Mouse (Mus musculus): ENCODE measurements around the gene Mgarp.

Gene Mgarp

DNA sequence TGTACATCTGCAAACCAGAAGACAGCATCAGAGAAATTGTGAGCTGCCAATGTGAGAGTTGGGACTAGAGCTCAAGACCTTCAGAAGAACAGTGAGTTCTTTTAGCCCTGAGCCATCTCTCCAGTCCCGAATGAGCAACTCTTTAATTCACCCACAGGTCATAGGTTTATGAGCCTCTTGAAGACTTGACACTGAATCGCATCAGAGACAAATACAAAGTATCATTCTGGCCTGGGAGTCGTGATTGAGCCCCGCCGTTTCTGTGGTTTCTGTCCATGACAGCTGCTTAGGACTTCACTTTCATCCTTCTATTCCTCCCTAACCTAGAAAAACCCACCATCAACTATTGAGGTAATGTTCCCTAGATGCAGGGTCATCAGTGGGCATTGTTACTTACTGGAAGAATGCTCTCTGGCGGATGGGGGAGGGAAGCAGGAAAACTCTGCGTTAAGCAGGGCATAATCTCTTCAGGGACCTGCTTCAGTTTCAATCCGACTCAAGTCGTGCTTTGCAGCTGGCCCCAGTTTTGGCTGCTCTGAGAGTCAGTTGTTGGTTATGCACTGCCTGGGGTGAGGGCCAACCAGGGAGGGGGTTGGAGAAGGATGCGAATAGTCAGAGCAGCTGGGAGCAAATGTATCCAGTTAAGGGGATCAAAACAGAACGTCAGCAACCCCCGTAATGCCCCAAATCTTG lies 10.0 kb downstream of the Mgarp start:
- CTCF ChIA-PET, result interaction anchor here in 2 of 4 experiments (0.6 to 0.9 kb wide), 2 partner anchors 152 to 280 kb away, joined by 3 to 4 read pairs; no protein-coding TSS in a partner anchor
- POLR2A ChIA-PET, result interaction anchor here in 2 of 4 experiments (0.6 to 1.6 kb wide), 5 partner anchors 10 to 178 kb away, joined by 3 to 5 read pairs (median 4); partner anchors contain the start of gene Mgarp (in 1 of the 2)

DNA sequence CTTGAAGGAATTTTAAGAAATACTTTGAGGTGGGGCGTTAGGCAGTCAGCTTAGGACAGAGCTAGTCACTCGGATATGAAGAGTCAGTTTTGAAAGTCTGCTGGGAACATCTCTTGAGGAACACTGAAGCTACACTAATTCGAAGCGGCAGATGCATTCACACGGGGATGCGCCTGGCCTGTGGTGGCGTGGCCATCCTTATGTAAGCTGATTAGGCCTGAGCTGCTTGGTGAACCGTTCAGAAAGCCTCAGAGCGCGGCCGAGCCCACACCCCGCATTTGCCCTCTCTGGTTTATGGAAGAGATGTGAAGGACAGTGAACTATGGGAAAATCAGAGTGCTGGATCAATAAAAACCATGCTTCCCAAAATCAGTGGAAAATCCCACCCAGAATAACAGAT lies 13.1 kb downstream of the Mgarp start:
- POLR2A ChIA-PET, result interaction anchor here in 3 of 4 experiments (0.8 to 1.8 kb wide), 9 partner anchors 9 to 33 kb away, joined by 3 to 7 read pairs (median 4); partner anchors contain the start of genes Mgarp (in 2 of the 3) and Ndufc1 (in 1 of the 3)
- CTCF ChIA-PET, result interaction anchor here in 2 of 4 experiments (0.7 to 1.7 kb wide), 3 partner anchors 9 to 94 kb away, joined by 3 to 4 read pairs (median 4); no protein-coding TSS in a partner anchor

DNA sequence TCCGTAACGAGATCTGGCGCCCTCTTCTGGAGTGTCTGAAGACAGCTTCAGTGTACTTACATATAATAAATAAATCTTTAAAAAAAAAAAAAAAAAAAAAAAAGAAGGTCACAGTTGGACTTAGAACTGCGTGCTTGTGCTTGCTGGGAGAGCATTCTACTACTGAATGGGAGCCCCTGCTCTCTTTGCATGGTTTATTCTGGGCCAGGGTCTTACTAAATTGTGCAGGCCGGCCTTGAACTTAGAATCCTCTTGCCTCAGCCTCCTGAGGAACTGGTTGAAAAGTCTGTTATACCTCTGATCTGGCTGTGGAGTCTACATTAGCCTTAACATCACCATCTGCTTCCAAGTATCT lies 15.9 kb downstream of the Mgarp start:
- CTCF ChIA-PET, result interaction anchor here in 1 of 4 experiments (0.6 to 1.7 kb wide), 7 partner anchors 9 to 1662 kb away, joined by 3 to 6 read pairs (median 3); no protein-coding TSS in a partner anchor

DNA sequence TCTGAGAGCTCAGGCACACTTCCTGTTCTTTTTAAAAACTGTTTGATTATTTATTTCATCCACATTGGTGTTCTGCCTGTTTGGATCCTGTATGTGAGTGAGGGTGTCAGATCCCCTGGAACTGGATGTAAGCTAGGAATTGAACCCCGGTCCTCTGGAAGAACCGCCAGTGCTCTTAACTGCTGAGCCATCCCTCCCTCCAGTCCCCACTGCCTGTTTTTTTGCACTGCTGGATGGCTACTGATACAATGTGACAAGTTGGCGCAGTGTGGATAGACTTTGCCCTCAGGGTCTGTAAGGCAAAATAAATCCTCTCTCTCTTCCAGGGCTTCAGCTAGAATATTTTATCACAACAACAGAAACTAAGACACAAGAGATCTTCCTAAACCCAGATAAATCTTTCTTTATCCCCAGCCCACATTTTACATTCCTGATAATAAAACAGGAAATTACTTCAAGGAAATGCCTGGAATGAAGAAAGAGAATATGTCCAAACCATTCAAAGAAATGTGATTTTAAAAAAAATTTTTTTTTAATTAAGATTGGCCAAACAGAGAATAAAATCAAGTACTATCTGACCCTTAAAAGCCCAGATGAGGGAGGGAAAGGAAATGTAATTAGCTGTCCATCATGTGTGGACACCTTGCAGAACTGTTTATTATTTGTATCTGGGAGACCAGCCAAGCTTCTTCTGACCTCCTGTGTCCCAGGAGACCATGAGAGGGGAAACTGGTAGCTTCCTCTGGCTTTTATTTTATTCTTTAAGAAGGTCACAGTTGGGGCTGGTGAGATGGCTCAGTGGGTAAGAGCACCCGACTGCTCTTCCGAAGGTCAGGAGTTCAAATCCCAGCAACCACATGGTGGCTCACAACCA lies 16.5 kb downstream of the Mgarp start:
- ChIA-PET CTCF (interaction anchor here in 1 of 4 experiments (0.6 to 1.7 kb wide), 9 partner anchors 9 to 1662 kb away, joined by 3 to 6 read pairs (median 3); partner anchors contain the start of gene Mgarp), POLR2A (interaction anchor here in 2 of 4 experiments (0.6 to 1.8 kb wide), 6 partner anchors 18 to 43 kb away, joined by 3 to 4 read pairs (median 4); no protein-coding TSS in a partner anchor)

More for the DNA sequence above, 15.9 kb downstream of the Mgarp start:
- POLR2A ChIA-PET, result interaction anchor here in 2 of 4 experiments (0.6 to 1.8 kb wide), 6 partner anchors 19 to 42 kb away, joined by 3 to 4 read pairs (median 4); no protein-coding TSS in a partner anchor

DNA sequence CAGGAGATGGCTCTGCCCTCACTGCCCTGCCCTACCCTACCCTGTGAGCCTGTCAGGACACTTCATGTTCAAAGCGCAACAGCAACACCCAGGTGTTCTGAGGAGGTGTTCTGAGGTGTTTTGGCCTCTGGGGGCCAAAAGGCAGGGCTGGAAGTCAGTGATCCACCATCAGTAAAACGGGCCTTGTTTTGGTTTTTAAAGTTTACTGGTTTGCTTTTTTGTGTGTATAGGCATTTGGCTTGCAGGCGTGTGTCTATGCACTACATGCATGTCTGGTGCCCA lies 17.9 kb downstream of the Mgarp start:
- POLR2A ChIA-PET, result no interaction called here
- CTCF ChIA-PET, result no interaction called here

DNA sequence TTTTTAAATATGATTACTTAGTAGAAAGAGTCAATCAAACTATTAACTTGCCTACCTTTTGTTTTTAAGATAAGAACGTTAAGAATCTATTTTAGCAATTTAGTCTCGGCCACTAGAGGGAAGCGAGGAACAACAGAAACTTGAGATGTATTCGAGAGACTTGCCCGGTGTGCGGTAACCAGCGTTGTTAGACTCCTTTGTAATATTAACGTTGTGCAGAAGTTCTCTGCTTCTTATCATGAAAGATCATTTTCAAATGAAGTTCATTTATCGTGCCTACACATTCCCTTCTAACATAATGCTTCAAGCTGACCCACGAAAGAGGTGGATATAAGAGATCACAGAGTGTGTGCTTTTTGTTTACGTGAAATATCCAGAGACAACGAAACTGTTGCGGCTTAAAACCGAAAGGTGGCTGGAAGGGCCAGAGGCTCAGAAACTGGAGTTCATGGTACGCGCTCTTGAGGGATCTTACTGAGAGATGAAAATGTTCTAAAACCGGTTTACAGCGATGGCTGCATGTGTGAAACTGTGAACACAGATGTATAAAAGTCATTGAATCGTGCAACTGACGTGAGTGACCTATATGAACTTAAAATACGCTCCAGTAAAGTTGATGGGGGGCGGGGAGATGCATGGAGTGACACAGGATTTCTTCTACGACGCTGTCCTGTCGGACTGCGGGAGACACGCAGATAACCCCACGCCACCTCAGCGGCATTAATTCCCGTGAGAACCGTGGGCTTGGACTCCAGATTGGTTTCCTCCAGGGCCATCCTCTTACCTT lies 18.5 kb downstream of the Mgarp start:
- ChIA-PET CTCF (no interaction called here), POLR2A (no interaction called here)

DNA sequence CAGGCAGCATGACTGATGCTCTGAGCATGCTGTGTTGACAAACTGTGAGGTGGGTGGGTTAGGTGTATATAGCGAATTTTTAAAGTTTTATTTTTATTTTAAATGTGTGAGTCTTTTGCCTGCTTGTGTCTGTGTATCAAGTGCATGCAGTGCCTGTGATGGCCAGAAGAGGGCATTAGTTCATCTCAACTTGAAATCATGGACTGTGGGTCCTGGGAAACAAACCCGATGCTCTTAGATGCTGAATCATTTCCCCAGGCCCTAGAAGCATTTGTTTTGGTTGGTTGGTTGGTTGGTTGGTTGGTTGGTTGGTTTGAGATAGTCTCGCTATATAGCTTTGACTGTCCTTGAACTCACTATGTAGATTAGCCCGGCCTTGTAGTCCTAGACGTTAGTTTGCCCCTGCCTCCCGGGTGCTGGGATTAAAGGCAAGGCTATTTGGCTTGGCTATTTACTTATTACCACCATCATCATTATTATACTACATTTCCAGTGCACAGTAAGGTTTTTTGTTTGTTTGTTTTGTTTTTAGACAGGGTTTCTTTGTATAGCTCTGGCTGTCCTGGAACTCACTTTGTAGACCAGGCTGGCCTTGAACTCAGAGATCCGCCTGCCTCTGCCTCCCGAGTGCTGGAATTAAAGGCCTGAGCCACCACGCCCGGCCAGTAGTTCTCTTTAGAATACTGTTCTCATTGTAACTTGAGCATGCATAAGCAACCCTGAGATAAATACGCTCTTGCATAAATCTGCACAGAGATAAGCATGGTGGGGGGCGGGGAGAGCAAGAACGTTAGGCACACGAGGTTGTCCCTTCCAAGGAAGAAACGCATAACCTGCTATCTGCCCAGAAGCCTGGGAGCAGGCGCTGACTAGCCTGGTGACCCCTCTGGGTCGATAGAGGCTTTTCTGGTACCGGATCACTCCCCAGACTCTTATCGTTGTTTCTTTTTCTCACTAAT lies 21.0 kb downstream of the Mgarp start:
- POLR2A ChIA-PET, result interaction anchor here in 2 of 4 experiments (0.7 to 1.9 kb wide), 4 partner anchors 10 to 102 kb away, joined by 3 to 8 read pairs (median 4); partner anchors contain the start of gene Ndufc1 (in 2 of the 2)
- CTCF ChIA-PET, result no interaction called here

DNA sequence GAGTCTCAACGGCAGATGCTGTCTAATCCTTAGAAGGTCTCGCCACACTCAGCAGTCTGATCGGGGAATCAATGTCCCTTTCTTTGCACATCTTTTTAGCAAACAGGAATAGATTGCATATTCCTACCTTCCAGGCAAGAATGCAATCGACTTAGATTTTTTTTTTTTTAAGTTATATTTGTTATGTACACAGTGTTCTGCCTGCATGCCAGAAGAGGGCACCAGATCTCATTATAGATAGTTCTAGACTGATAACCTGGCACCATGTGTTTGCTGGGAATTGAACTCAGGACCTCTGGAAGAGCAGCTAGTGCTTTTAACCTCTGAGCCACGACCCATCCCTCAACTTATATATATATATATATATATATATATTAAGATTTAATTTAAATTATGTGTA lies 23.0 kb downstream of the Mgarp start:
- POLR2A ChIA-PET, result interaction anchor here in 3 of 4 experiments (0.6 to 1.5 kb wide), 7 partner anchors 13 to 139 kb away, joined by 3 to 4 read pairs (median 3); no protein-coding TSS in a partner anchor
- CTCF ChIA-PET, result interaction anchor here in 3 of 4 experiments (0.7 to 1.2 kb wide), 6 partner anchors 10 to 275 kb away, joined by 3 read pairs; no protein-coding TSS in a partner anchor

DNA sequence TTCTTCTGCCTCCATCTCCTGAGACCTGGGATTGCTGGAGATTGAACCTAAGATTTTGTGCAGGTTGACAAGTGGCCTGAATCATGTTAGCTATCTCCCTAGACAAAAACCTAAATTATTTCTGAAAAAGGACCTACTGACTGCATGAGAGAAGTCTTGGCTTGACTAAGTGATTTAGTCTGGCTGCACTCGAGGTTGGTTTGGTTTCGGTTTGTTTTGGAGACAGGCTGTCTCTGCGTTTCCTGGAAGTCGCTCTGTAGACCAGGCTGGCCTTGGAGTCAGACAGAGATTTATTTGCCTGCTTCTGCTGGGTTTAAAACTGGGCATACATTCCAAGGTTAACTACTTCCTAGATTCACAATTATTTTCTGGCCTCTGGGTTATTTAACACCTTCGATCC lies 23.7 kb downstream of the Mgarp start:
- ChIA-PET POLR2A (interaction anchor here in 3 of 4 experiments (0.7 to 1.5 kb wide), 4 partner anchors 12 to 139 kb away, joined by 3 to 9 read pairs (median 3); no protein-coding TSS in a partner anchor), CTCF (no interaction called here)

DNA sequence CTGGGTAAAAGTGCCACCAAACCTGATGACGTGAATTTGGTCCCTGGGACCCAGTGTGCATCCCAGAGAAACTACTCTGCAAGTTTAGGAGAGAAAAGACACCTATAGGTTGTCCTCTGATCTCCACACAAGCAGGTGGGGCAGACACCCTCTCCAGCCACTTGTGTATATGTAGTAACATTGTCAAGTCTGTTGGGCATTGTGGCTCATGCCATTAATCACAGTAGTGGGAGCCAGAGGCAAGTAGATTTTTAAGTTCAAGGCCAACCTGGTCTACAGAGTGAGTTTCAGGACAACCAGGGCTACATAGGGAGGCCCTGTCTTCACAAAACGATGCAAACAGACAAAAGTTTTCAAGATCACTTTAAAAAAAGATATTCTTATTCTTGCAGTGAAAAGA lies 24.7 kb downstream of the Mgarp start:
- ChIA-PET CTCF (interaction anchor here in 2 of 4 experiments (0.6 to 1.4 kb wide), 2 partner anchors 37 to 160 kb away, joined by 3 to 5 read pairs; partner anchors contain the start of gene Ndufc1 (in 1 of the 2)), POLR2A (interaction anchor here in 2 of 4 experiments (0.6 to 0.9 kb wide), 3 partner anchors 11 to 12 kb away, joined by 3 to 6 read pairs (median 3); no protein-coding TSS in a partner anchor)

DNA sequence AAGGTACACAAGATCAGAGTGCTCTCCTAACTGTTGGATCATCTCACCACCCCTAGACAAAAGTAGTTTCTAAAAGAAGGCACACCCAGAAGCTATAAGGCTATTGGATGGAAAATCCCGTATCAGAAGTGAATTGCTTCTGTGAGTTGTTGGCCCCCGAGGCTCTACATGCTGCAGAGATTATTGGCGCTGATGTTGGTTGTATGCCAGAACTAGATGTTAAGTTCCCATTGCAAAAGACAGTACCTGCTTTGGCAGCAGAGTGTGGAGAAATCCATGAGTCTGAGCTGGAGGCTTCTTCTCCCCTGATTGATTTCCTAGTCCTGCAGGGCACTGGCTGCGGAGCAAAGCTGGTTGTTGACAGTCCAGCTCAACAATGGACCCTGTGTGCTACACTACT lies 28.5 kb downstream of the Mgarp start:
- POLR2A ChIA-PET, result interaction anchor here in 2 of 4 experiments (0.6 kb wide), 2 partner anchors 21 to 969 kb away, joined by 3 to 5 read pairs; no protein-coding TSS in a partner anchor
- CTCF ChIA-PET, result interaction anchor here in 1 of 4 experiments (0.6 to 0.9 kb wide), 2 partner anchors 134 to 1346 kb away, joined by 3 to 4 read pairs; no protein-coding TSS in a partner anchor

DNA sequence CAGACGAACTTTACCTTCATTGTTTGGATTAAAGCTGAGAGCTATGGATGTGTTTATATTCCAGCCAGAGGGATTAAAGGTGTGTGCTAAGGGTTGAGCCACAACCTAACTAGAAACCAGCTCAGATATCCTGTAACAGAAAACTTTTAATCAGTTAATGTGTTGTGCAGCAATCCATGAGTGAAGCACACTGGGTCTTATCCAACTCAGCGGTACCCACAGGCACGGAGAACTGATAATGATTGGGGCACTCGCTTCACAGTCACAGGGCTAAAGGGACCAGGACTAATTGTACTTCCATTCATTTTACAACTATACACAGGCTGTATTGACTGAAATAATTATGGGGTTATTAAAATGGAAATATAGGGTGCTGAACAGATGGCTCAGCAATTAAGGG lies 29.6 kb downstream of the Mgarp start:
- ChIA-PET POLR2A (interaction anchor here in 1 of 4 experiments (1.2 kb wide), 1 partner anchor 138 kb away, joined by 3 read pairs; no protein-coding TSS in a partner anchor), CTCF (interaction anchor here in 2 of 4 experiments (0.6 to 0.9 kb wide), 2 partner anchors 22 to 93 kb away, joined by 3 to 7 read pairs; no protein-coding TSS in a partner anchor)

DNA sequence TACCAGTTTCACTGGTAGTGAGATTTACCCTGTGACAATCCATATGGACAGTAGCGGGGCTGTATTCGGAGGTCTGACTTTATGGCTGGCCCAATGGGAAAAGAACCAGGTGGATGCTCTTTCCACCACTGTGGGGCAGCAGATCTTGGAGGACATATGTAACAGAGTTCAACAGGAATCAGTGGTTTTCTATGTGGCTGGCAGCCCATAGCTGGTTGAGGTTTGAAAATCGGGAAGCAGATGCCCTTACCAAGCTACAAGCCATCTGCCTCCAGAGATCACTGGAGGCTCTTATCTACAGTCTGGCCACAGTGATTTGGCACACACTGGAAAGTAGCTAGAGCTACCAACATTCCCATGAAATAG lies 31.0 kb downstream of the Mgarp start:
- CTCF ChIA-PET, result interaction anchor here (0.6 to 4.3 kb wide), 9 partner anchors 9 to 157 kb away, joined by 3 to 18 read pairs (median 3); no protein-coding TSS in a partner anchor
- POLR2A ChIA-PET, result interaction anchor here in 3 of 4 experiments (0.5 to 1.4 kb wide), 5 partner anchors 11 to 199 kb away, joined by 3 to 5 read pairs (median 3); no protein-coding TSS in a partner anchor

DNA sequence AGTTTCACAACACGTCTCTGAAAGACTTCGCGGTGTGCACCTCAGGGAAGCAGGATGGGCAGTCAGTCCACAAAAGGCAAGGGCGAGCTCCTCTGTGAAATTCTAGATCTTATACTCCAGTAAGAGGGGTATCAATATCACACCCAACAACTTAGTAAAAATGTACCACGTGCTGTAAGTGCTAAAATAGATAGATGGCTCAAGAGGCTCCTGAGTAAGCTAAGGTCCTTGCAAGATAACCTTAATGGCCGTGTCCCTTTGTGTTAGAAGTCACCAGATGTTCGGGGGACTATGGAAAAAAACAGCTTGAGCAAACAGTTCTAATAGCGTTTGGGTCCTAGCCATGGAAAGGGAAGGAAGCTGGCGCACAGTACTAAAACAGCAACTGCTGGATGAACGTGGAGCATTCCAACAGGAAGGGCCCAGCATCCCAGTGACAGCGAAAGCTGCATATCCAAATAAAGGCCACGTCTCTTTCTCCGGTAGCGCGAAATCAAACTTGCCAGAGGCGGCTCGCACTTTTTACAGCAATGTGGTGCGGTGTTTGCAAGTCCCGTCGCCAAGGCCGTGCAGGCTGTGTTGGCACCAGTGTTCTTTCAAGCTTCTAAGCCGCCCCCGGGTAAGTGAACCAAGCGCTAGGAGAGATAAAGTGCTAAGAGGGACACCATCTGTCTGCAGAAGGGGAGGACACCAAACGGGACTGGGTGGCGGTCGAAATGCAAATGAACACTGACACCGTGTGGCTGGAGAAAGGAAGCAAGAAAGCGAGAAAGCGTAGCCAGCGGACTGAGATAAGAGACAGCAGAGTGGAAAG lies 31.6 kb downstream of the Mgarp start:
- ChIA-PET CTCF (interaction anchor here (0.6 to 4.3 kb wide), 13 partner anchors 8 to 156 kb away, joined by 3 to 18 read pairs (median 3); no protein-coding TSS in a partner anchor), POLR2A (interaction anchor here in 3 of 4 experiments (0.5 to 1.5 kb wide), 6 partner anchors 11 to 199 kb away, joined by 3 to 5 read pairs (median 3); partner anchors contain the start of gene Noct (in 1 of the 3))

DNA sequence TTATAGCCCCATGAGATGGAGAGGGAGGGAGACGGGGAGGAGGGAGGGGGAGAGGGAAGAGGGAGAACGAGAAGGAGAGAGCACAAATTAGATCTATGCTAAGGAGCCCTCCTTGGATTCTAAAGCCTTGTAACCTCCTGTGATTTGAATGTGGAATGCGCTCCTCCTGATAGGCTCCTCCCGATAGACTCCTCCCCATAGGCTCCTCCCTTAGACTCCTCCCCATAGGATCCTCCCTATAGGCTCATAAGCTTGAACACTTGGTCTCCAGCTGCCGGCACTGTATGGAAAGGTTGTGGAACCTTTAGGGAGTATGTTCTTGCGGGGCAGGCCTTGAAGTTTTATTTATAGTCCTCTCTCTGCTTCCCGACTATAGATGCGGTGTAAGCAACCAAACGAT lies 35.5 kb downstream of the Mgarp start:
- CTCF ChIA-PET, result interaction anchor here in 3 of 4 experiments (0.5 to 1.8 kb wide), 13 partner anchors 9 to 1490 kb away, joined by 3 to 10 read pairs (median 3); partner anchors contain the start of gene Ndufc1 (in 1 of the 3)
- POLR2A ChIA-PET, result interaction anchor here (0.5 to 1.9 kb wide), 23 partner anchors 9 to 198 kb away, joined by 3 to 8 read pairs (median 3); partner anchors contain the start of genes Ndufc1 (in 1 of the 4) and Rab33b (in 1 of the 4)

Data from embryonic stem cell, embryonic (primary cell).